Mouse (Mus musculus) forebrain, embryonic 16.5 days (tissue): ENCODE data around the gene Qrich2. TPM values are rescaled to one million over a fixed set of nuclear protein-coding genes. Genes with fewer than 3 reads are reported as not detected.
A peak's percentile ranks its signal among the peaks of the same experiment; 100 is the strongest.

Experiments used
- ATAC-seq: fragments of 200-750 bp; cut with Nextera tagmentation; 2 replicates; pipeline ENCODE4 v1.8.0; 2017; ENCODE audit warnings: mild to moderate bottlenecking, moderate library complexity
- H3K27ac ChIP-seq: fragments of 300-500 bp; sonication (generic); 2 replicates; pipeline ENCODE4 v1.5.1; 2014; ENCODE audit warnings: low read length, control low read depth
- H3K27me3 ChIP-seq: fragments of 300-500 bp; sonication (generic); replicated peaks from 2 replicates; pipeline ENCODE4 v1.6.1; 2014; ENCODE audit warnings: low read length; ENCODE audit not compliant: control insufficient read depth, insufficient read depth
- H3K36me3 ChIP-seq: fragments of 300-500 bp; sonication (generic); 2 replicates; pipeline ENCODE4 v1.6.1; 2014; ENCODE audit not compliant: control insufficient read depth, insufficient read depth
- H3K4me1 ChIP-seq: fragments of 300-500 bp; sonication (generic); replicated peaks from 2 replicates; pipeline ENCODE4 v1.6.1; 2014; ENCODE audit warnings: low read length; ENCODE audit not compliant: control insufficient read depth, insufficient read depth
- H3K4me2 ChIP-seq: fragments of 300-500 bp; sonication (generic); 2 replicates; pipeline ENCODE4 v1.6.1; 2014; ENCODE audit warnings: mild to moderate bottlenecking, low read length, control low read depth
- H3K4me3 ChIP-seq: fragments of 300-500 bp; sonication (generic); replicated peaks from 2 replicates; pipeline ENCODE4 v1.5.1; 2014; ENCODE audit warnings: mild to moderate bottlenecking, low read length, control low read depth
- H3K9ac ChIP-seq: fragments of 300-500 bp; sonication (generic); replicated peaks from 2 replicates; pipeline ENCODE4 v1.6.1; 2014; ENCODE audit warnings: low read depth, low read length, control low read depth
- H3K9me3 ChIP-seq: fragments of 300-500 bp; sonication (generic); 2 replicates; pipeline ENCODE4 v1.6.1; 2016; ENCODE audit warnings: low read length; ENCODE audit not compliant: control insufficient read depth
- WGBS: fragments of 180-500 bp; shearing (Covaris S2); extraction: QIAGEN DNeasy Blood & Tissue Kit; methylation state at CpG from one replicate; pipeline ENCODE4 v1.1.7; 2014; 5-methylcytosine and 5-hydroxymethylcytosine counted together
- polyA plus RNA-seq: library from polyadenylated mRNA; unstranded; fragments of >200 nt; fragmentation: Nextera tagmentation; extraction: Ambion mirVana; gene quantifications from 2 replicates; pipeline ENCODE4 v1.2.1, GENCODE M21; 2015

Qrich2 gene
- polyA plus RNA-seq, 1 experiment from 2014 or later, result 0.09 TPM

- Histone ChIP-seq H3K27ac (no peak overlapping the region), H3K4me2 (no peak overlapping the region), H3K27me3 (no peaks in the 10 kb centered on the region), H3K4me3 (no peak overlapping the region), H3K36me3 (no peaks in the 10 kb centered on the region), H3K9me3 (no peaks in the 10 kb centered on the region), H3K4me1 (no peaks in the 10 kb centered on the region), H3K9ac (no peak overlapping the region)
- 60% methylated on average over 5 of the region's 5 CpGs for WGBS
- ATAC-seq, result no peak
Measured at GRCm38 (mm10) chr11:116463338-116463737, 2.7 kb downstream of the Qrich2 start.

GRCm38 (mm10) chr11:116459786-116460185 is 6.3 kb downstream of the Qrich2 start:
- WGBS, result 57% methylated on average over 4 of the region's 4 CpGs
- Histone ChIP-seq H3K9ac (no peak overlapping the region), H3K27ac (no peak overlapping the region), H3K9me3 (no peaks in the 10 kb centered on the region), H3K36me3 (no peaks in the 10 kb centered on the region), H3K4me2 (no peak overlapping the region), H3K4me1 (no peaks in the 10 kb centered on the region), H3K4me3 (no peak overlapping the region), H3K27me3 (no peaks in the 10 kb centered on the region)
- no peak for ATAC-seq

- WGBS, result 83% methylated on average over 8 of the region's 8 CpGs
- Histone ChIP-seq H3K4me2 (no peak overlapping the region), H3K9me3 (no peaks in the 10 kb centered on the region), H3K9ac (no peak overlapping the region), H3K27me3 (no peaks in the 10 kb centered on the region), H3K4me3 (no peak overlapping the region), H3K36me3 (no peaks in the 10 kb centered on the region), H3K27ac (no peak overlapping the region), H3K4me1 (no peaks in the 10 kb centered on the region)
- ATAC-seq, result no peak
Measured at GRCm38 (mm10) chr11:116456234-116456633, 9.8 kb downstream of the Qrich2 start.

- Histone ChIP-seq H3K9ac (no peak overlapping the region), H3K27me3 (no peaks in the 10 kb centered on the region), H3K9me3 (no peaks in the 10 kb centered on the region), H3K36me3 (no peaks in the 10 kb centered on the region), H3K4me2 (no peak overlapping the region), H3K4me1 (no peaks in the 10 kb centered on the region), H3K27ac (no peak overlapping the region), H3K4me3 (no peak overlapping the region)
- no peak for ATAC-seq
- WGBS, result 93% methylated on average over 10 of the region's 10 CpGs
Measured at GRCm38 (mm10) chr11:116453889-116454288, 12.2 kb downstream of the Qrich2 start.

- peaks cover 10% of the 10 kb centered on the region for H3K27me3 ChIP-seq
- no peak overlapping the region for H3K27ac ChIP-seq
- H3K36me3 ChIP-seq, result no peaks in the 10 kb centered on the region
- ATAC-seq, result no peak
- H3K4me1 ChIP-seq, result 0 out of 2 replicates have a peak, but pooled peaks cover 3% of the 10 kb centered on the region
- no peaks in the 10 kb centered on the region for H3K9me3 ChIP-seq
- H3K9ac ChIP-seq, result no peak overlapping the region
- H3K4me3 ChIP-seq, result no peak overlapping the region
- 95% methylated on average over 3 of the region's 3 CpGs for WGBS
- H3K4me2 ChIP-seq, result no peak overlapping the region
Measured at GRCm38 (mm10) chr11:116449341-116449740, 16.7 kb downstream of the Qrich2 start.

GRCm38 (mm10) chr11:116447822-116448221 is 18.2 kb downstream of the Qrich2 start:
- 66% methylated on average over 5 of the region's 5 CpGs for WGBS
- Histone ChIP-seq H3K27ac (no peak overlapping the region), H3K4me1 (0 out of 2 replicates have a peak, but pooled peaks cover 3% of the 10 kb centered on the region), H3K4me2 (no peak overlapping the region), H3K9me3 (no peaks in the 10 kb centered on the region), H3K4me3 (no peak overlapping the region), H3K36me3 (no peaks in the 10 kb centered on the region), H3K9ac (no peak overlapping the region), H3K27me3 (peaks cover 10% of the 10 kb centered on the region)
- no peak for ATAC-seq

- no peak for ATAC-seq
- H3K9ac ChIP-seq, result no peak overlapping the region
- 14% methylated on average over 19 of the region's 19 CpGs for WGBS
Measured at GRCm38 (mm10) chr11:116446308-116446887, 19.6 kb downstream of the Qrich2 start.

GRCm38 (mm10) chr11:116445596-116446307 is 20.3 kb downstream of the Qrich2 start:
- WGBS, result 27% methylated on average over 16 of the region's 16 CpGs
- no peak overlapping the region for H3K4me3 ChIP-seq
- H3K4me2 ChIP-seq, result no peak overlapping the region
- H3K9ac ChIP-seq, result peak overlapping the region; percentile 17; the same call in 1 of the 2 replicates
- 0 out of 2 replicates have a peak, but pooled peaks cover 3% of the 10 kb centered on the region for H3K4me1 ChIP-seq
- peaks cover 10% of the 10 kb centered on the region for H3K27me3 ChIP-seq
- no peaks in the 10 kb centered on the region for H3K9me3 ChIP-seq
- no peaks in the 10 kb centered on the region for H3K36me3 ChIP-seq
- ATAC-seq, result peak; percentile 71
- H3K27ac ChIP-seq, result no peak overlapping the region

More at GRCm38 (mm10) chr11:116446308-116446887, 19.6 kb downstream of the Qrich2 start:
- Histone ChIP-seq H3K4me1 (0 out of 2 replicates have a peak, but pooled peaks cover 3% of the 10 kb centered on the region), H3K4me3 (no peak overlapping the region), H3K4me2 (no peak overlapping the region), H3K36me3 (no peaks in the 10 kb centered on the region), H3K27ac (no peak overlapping the region), H3K27me3 (peaks cover 10% of the 10 kb centered on the region), H3K9me3 (no peaks in the 10 kb centered on the region)

GRCm38 (mm10) chr11:116443935-116444334 is 22.1 kb downstream of the Qrich2 start:
- Histone ChIP-seq H3K4me2 (no peak overlapping the region), H3K9ac (no peak overlapping the region), H3K9me3 (no peaks in the 10 kb centered on the region), H3K36me3 (no peaks in the 10 kb centered on the region), H3K4me1 (0 out of 2 replicates have a peak, but pooled peaks cover 3% of the 10 kb centered on the region), H3K27ac (no peak overlapping the region), H3K27me3 (peaks cover 10% of the 10 kb centered on the region), H3K4me3 (no peak overlapping the region)
- no peak for ATAC-seq
- WGBS, result 89% methylated on average over 6 of the region's 6 CpGs
